Mouse (Mus musculus): Measurements from ENCODE around the gene 1700025B11Rik.
A peak's percentile ranks its signal among the peaks of the same experiment; 100 is the strongest.
"Not testable (repeated sequence)": the region's sequence is repeated elsewhere in the genome, so short reads cannot be mapped to it uniquely, and the experiment has no call there.

Gene 1700025B11Rik

DNA sequence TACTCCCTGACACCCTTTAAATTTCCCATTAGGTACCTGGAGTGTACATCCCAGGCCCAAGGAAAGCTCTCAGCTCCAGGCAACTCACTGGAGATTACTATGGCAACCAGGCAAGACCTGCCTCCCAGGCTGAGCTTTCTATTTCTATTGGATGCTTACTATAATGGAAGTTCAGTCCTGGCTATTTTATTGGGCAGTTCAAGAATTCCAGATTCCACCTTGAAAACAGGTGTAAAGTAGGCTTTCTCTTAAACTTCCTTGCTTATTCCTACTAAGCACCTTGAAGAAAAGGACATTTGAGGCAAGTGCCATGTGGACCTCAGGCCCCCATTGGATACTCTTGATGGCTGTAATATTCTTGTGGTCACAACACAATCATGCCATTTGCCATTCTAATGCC, at the start of gene 1700025B11Rik:
Gene 1700025B11Rik, minus strand, starts transcription at position 101 of the 400 bp plus-strand sequence.
- DNase-seq, result no peak

DNA sequence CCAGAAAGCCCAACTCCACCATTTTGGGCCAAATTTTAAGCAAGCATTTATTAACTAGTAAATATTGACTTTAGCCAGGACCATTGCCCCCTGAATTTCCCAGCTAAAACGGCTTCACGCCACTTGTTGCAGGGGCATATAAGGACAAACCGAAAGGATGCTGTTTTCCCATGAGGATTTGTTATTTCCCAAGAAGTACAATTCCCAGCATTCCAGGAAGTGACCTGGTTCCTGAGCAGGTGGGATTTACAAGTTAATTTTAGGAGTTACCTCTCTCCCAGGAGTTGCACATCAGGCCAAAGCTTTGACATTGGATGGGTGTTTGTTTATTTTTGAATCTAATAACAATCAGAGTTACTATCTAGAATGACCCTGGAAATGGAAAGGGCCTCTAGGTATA, 44.4 kb upstream of the 1700025B11Rik start:
- no peak for DNase-seq

DNA sequence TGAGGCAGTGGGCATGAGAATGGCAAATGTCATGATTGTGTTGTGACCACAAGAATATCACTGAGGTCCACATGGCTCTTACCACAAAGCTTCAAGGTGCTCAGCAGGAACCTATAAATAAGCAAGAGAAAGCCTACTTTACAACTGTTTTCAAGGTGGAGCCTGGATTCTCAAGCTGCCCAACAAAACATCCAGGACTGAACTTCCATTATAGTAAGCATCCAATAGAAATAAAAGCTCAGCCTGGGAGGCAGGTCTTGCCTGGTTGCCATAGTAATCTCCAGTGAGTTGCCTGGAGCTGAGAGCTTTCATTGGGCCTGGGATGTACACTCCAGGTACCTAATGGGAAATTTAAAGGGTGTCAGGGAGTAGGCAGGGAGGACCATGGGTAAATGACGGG, 37.3 kb upstream of the 1700025B11Rik start, which contains the start of gene Gm36245:
Gene Gm36245, plus strand, starts transcription at position 301 of the 400 bp plus-strand sequence.
- DNase-seq, result no peak

DNA sequence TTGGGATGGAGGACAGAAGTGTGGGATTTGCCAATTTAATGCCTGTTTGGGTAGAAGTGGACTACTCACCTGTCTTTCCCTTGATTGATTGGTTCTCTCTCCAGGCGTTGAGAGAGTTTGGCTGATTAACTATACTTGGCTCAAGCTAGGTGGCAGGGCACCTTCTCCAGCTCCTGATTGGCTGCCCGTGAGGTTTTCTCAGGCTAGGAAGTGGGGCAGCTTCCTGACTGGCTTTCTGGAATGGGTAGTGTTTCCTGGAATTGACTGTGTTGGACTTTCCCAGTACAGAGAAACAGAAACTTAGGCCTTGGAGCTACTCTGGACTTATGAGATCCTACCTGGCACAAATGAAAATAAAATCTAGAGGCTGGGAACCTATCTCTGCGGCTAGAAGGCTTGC, 36.7 kb upstream of the 1700025B11Rik start:
- DNase-seq, result no peak

DNA sequence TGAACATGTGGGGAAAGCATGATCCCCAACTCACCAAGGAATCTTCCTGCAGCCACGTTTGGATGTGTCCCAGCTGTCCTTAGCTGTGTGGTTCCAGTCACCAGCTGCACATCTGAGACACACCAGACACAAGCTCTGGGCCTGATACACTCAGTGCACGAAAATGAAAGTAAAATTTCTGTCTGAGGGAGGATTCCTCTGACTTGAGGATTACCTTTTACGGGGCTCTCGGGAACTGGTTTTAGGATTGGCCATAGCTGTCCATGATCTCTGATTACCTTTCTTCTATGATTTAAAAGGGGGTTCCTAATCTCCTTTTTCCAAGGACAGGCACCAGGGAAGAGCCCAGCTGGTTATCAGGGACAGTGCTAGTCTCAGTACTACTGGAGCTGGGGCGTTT, 34.3 kb upstream of the 1700025B11Rik start, which contains the start of gene Apol10b:
Gene Apol10b, minus strand, starts transcription at position 165 of the 400 bp plus-strand sequence.
- DNase-seq, result no peak

DNA sequence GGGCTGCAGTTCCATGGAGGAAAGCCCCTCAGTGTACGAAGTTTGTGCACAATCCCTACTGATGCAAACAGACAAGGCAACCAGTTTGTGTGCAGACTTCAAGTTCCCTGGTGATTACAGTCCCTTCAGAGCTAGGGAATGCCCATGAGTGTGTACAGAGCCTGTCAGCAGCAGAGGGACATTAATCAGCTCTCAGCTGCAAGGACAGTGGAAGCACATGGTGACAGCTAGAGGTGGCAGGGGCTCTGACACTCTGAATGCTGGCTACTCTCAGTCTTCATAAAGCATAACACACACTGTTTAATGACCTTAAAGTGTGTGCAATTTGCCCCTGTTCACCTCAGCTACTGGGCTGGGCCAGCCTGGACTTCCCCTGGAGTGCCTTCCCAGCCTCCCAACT, 31.9 kb upstream of the 1700025B11Rik start:
- no peak for DNase-seq

DNA sequence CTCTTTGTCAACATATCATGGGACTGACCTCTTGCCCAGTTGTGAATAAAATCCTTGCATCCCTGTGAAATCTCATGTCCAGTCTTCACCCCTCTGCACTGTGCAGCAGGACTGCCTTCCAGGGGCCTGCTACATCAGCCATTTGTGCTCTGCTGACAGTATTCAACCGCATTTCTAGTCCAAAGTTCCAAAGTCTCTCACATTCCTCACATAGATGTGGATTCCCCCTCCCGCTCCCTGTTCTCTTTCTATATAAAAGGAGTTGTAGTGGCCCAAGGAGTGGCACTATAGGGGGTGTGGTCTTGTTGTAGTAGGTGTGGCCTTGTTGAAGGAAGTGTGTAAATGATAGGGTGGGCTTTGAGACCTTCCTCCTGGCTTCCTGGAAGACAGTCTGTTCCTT, 29.2 kb upstream of the 1700025B11Rik start:
- no peak for DNase-seq

DNA sequence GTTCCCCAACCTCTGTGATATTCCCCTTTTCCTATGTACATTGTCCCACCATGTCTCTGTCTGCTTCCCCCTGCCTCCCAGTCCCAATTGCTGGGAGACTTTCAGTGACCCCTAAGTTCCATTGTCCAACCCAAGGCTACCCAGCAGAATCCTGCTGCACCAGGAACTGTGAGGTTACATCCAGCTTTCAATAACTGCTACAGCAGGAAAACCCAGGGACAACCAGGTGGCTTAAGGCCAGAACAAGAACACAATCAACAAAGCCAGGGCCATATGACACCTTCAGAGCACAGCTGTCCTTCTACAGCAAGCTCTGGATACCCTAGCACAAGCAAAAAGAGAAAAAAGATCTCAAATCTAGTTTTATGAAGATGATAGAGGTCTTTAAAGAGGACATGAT, 27.3 kb upstream of the 1700025B11Rik start:
- no peak for DNase-seq

DNA sequence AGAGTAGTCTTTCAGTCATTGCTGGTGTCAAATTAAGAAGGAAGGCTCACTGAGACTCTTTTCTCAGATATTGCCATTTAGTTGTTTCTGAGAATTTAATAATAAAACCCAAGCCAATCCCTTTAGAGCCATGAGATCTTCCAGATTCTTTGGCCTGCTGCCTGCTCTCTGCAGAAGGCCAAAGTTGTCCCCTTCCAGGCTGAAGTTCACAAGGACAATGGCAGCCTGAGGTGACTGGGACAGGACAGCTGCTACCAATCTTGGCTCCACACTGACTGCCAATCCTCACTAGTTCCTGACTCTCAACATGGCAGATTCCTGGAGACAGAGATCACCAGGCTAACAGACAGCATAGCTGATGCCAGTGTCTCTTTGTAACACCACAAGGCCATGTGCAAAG, 25.3 kb upstream of the 1700025B11Rik start:
- DNase-seq, result no peak

DNA sequence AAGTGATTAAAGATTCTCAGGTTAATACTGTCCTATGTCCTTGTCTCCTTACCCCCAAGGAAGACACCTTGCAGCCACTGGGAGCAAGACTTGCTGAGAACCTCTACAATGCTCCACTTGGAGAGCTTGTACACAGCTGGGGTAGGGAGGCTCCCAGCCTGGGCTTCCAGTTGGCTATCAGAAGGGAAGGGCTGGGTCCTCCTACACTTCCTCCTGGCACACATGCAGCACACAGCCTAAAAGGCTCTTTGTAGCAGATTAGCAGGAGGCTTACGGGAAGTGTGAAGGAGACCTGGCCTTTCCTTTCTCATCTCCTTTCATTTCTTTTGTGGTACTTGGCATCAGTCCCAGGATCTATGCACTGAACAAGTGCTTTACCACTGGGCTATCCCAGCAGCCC, 20.0 kb upstream of the 1700025B11Rik start:
- DNase-seq, result peak; percentile 39

DNA sequence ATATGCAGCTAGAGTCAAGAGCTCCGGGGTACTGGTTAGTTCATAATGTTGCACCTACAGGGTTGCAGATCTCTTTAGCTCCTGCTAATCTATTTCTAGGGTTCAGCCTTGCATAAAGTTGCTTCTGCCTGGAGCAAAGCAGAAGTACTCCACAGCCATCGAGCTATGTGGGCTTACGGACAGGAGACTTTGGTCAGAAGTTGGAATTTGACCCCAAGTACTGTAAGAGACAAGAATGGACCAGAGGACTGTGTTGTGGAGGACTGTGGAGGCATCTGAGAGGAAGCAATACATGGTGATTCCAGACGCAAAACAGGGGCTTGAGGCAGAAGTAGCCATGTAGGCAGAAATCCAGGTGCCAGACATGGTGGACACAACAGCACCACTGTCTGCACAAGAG, 17.6 kb upstream of the 1700025B11Rik start:
- DNase-seq, result no peak

DNA sequence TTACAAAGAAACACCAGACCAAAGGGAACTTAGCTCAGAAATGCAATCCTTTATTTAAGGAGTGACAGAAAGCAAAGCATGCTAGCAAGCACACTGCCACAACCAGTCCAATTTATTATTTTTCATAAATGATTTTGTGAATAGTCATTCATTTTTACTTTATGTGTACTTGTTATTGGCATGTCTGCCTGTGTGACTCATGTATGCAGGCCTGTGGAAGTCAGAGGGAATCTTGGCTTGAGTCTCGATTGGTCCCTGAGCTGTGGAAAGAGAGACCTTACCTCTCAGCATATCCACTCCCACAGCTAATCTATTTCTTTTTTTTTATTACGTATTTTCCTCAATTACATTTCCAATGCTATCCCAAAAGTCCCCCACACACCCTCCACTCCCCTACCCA, 17.1 kb upstream of the 1700025B11Rik start:
- DNase-seq, result no peak

DNA sequence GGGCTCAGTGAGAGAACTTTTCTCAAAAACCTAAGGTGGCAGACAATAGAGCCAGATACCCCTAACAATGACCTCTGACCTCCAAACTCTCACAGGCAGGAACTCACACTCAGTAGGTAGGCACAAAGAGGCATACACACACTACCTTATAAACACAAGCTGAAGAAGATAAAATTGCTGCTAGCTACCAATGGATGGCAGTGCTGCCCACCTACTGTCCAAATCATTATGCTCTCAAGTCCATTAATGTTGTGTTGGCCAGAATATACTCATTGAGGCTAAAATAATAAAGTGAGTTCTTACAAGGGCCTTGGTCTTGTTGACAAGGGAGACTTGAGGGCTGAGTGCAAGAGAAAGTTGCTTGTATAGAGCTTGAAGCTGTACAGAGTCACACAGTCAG, 1.5 kb upstream of the 1700025B11Rik start:
- no peak for DNase-seq

DNA sequence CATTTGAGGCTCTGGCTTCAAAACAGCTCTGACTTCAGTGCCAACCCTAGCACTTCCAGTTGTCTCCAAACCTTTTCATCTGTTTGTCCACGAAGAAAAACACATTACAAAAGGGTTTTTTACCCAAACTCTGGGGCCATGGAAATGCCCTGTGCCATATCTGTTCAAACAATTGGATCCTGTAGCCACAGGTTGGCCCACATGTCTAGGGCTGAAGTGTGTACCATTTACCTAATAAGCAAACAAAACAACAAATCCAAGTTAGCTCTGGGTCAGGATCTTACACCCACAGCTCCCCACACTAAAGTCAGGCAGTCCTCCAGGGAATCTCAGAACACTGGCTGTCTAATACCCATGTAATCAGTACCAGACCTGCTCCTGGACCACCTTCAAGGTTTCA, 22.5 kb downstream of the 1700025B11Rik start:
- DNase-seq, result not testable (repeated sequence)

DNA sequence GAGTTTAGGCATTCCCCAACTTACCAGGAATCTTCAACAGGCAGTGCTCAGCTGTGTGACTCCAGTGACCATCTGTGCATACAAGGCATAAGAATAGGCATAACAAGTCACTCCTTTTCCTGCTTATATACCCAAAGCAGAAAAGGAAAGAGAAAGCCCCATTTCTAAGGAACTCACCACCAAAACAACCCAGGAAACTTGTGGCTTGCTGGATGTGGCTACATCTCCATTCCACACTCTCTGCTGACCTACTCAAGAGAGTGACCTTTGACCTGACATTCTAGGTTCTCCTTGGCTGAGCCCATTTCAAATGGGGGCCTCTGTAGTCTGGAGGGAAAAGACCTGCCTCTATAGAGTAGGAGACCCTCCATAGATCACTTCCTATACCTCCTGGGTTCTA, 28.5 kb downstream of the 1700025B11Rik start, which contains the start of gene Apol7c:
Gene Apol7c, minus strand, starts transcription at position 101 of the 400 bp plus-strand sequence.
- DNase-seq, result no peak

DNA sequence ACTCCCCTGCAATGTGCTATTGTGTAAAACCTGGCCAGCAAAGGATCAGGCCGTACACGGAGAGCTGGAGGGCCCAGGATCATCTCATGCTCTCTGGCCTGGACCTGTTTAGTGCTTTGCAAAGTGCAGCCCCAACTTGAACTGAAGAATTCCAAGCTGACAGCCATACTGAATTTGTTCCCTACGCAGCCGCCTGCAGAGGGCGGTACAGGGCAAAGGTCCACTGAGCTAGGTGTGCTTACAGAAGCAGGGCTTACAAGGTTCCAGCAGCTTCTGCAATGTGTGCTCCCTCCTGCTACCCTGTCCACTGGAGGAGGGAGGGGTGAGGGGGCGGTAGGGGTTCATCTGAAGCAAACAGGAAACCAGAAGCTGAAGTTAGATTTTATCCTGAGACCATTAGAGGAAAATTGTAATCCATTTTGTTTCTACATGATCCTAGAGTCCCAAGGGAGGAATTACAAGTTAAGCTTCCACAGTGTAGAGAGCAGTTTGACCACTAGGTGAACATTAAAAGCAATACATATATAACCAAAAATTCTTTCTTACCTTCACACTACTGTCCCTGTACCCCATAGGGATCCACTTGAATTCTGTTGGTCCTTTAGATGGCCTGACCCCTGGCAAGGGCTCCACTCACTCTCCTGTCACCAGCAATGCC, 38.4 kb downstream of the 1700025B11Rik start:
- peak; percentile 9 for DNase-seq

DNA sequence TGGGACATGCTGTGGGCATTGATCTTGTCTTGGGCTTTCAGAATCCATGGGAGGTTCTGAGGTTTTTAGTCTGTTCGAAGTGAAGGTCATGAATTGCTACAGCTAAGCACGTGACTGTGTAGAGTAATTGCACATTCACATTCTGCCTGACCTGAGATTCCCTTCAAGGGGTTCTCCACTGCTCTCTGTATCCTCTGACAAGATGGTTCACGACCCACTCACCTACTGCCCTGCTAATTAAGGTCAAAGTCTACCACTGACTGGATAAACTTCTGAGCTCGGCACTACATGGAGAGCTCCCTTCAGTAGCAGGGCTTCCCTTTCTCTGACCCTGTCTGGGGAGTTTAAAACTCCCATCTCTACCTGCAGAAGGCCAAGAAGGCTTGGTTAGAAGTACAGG, 41.1 kb downstream of the 1700025B11Rik start:
- DNase-seq, result not testable (repeated sequence)

All from layer of hippocampus, adult 9-11 months (tissue).